Mouse (Mus musculus) WW6 (cell line): ENCODE data around the gene Pacs2.

Experiments
- DNase-seq: peaks from one replicate; pipeline ENCODE4 v3.0.0-alpha.2; 2013; ENCODE audit warnings: low read depth, low spot score

Gene Pacs2

GRCm38 (mm10) chr12:113042543-113042942 is 28.2 kb downstream of the Pacs2 start:
- DNase-seq = no peak

- no peak for DNase-seq
Observed at GRCm38 (mm10) chr12:113044916-113045677, 30.8 kb downstream of the Pacs2 start.

- DNase-seq = no peak
Observed at GRCm38 (mm10) chr12:113046861-113047260, 32.6 kb downstream of the Pacs2 start.

- no peak for DNase-seq
Observed at GRCm38 (mm10) chr12:113048103-113048502, 33.8 kb downstream of the Pacs2 start.

GRCm38 (mm10) chr12:113049836-113050235 is 35.5 kb downstream of the Pacs2 start:
- DNase-seq = no peak

- DNase-seq = no peak
Observed at GRCm38 (mm10) chr12:113050671-113051070, 36.4 kb downstream of the Pacs2 start.

- DNase-seq = no peak
Observed at GRCm38 (mm10) chr12:113051628-113052403, 37.5 kb downstream of the Pacs2 start.

- no peak for DNase-seq
Observed at GRCm38 (mm10) chr12:113056089-113056488, 41.8 kb downstream of the Pacs2 start.

- DNase-seq = no peak
Observed at GRCm38 (mm10) chr12:113060178-113060577, 45.9 kb downstream of the Pacs2 start.

GRCm38 (mm10) chr12:113061606-113062005 is 47.3 kb downstream of the Pacs2 start:
- no peak for DNase-seq

GRCm38 (mm10) chr12:113062201-113062600 is 47.9 kb downstream of the Pacs2 start:
- no peak for DNase-seq

GRCm38 (mm10) chr12:113063700-113064099 is 49.4 kb downstream of the Pacs2 start:
- DNase-seq = no peak

GRCm38 (mm10) chr12:113068002-113068401 is 53.7 kb downstream of the Pacs2 start:
- no peak for DNase-seq

GRCm38 (mm10) chr12:113069389-113069788 is 55.1 kb downstream of the Pacs2 start:
- DNase-seq = no peak

- no peak for DNase-seq
Observed at GRCm38 (mm10) chr12:113071321-113071720, 57.0 kb downstream of the Pacs2 start.

- no peak for DNase-seq
Observed at GRCm38 (mm10) chr12:113071827-113072226, 57.5 kb downstream of the Pacs2 start.

- no peak for DNase-seq
Observed at GRCm38 (mm10) chr12:113073420-113074328, 59.4 kb downstream of the Pacs2 start.

- DNase-seq = no peak
Observed at GRCm38 (mm10) chr12:113074329-113075062, 60.2 kb downstream of the Pacs2 start, which contains the start of gene Tex22. TSS of gene Tex22 (plus strand) at chr12:113074502.

GRCm38 (mm10) chr12:113075063-113075454 is 60.8 kb downstream of the Pacs2 start:
- DNase-seq = peak; percentile 67

GRCm38 (mm10) chr12:113075486-113075885 is 61.2 kb downstream of the Pacs2 start:
- DNase-seq = no peak

GRCm38 (mm10) chr12:113087276-113087675 is 73.0 kb downstream of the Pacs2 start:
- no peak for DNase-seq
